Mouse (Mus musculus) heart, postnatal 36 days (tissue): Measurements from ENCODE around the gene H2-T23. TPM values are rescaled to one million over a fixed set of nuclear protein-coding genes. Genes with fewer than 3 reads are reported as not detected.
"Not testable (repeated sequence)": the region's sequence is repeated elsewhere in the genome, so short reads cannot be mapped to it uniquely, and the experiment has no call there.

ENCODE experiments used
- DNase-seq, 2 experiments: peaks; one replicate each; pipeline ENCODE4 v3.0.0; 2021 to 2022
- intact Hi-C: fragments of 180-260 bp; cut with DNase I; formaldehyde crosslinking; loops from one replicate; pipeline ENCODE4 v1.15.1; 2025
- total RNA-seq, 2 experiments: library from RNA; stranded (reverse); gene quantifications; 2 replicates each; pipeline ENCODE4 v1.2.3; 2021

H2-T23 gene
- total RNA-seq = 10 to 100 TPM; 23.7 to 38.9 TPM

- intact Hi-C loops = loop anchor here (1.0 to 10.0 kb wide), 2 partner anchors 12 to 98 kb away; partner anchors contain the start of gene H2-T24
- DNase-seq = peak; percentile 65 to 66
These were observed at the start of gene H2-T23 for GRCm38 (mm10) chr17:36032351-36032875. Gene H2-T23, minus strand, starts transcription at chr17:36032855.

GRCm38 (mm10) chr17:36081901-36082300, 49.2 kb upstream of the H2-T23 start:
- intact Hi-C loops, DNase-seq: not testable (repeated sequence)

GRCm38 (mm10) chr17:36060829-36061228, 28.2 kb upstream of the H2-T23 start:
- intact Hi-C loops = loop anchor here (1.0 to 10.0 kb wide), 2 partner anchors 126 to 131 kb away; no protein-coding TSS in a partner anchor
- peak; percentile 80 to 87 for DNase-seq

GRCm38 (mm10) chr17:36058362-36058761, 25.7 kb upstream of the H2-T23 start, which contains the start of gene Gm11127:
Gene Gm11127, minus strand, starts transcription at chr17:36058371.
- intact Hi-C loops, DNase-seq: not testable (repeated sequence)

GRCm38 (mm10) chr17:36057927-36058326, 25.3 kb upstream of the H2-T23 start:
- intact Hi-C loops = not testable (repeated sequence)

GRCm38 (mm10) chr17:36043286-36043685, 10.6 kb upstream of the H2-T23 start:
- no peak for DNase-seq
- intact Hi-C loops = no loop called here

More at GRCm38 (mm10) chr17:36057927-36058326, 25.3 kb upstream of the H2-T23 start:
- DNase-seq = not testable (repeated sequence)

GRCm38 (mm10) chr17:36042610-36043169, 10.0 kb upstream of the H2-T23 start, which contains the start of the genes H2-T22 and Gm6034:
Gene H2-T22, minus strand, starts transcription at chr17:36042747.
Gene Gm6034, plus strand, starts transcription at chr17:36042961.
- peak; percentile 66 to 72 for DNase-seq
- intact Hi-C loops = not testable (repeated sequence)

GRCm38 (mm10) chr17:36042055-36042454, 9.4 kb upstream of the H2-T23 start:
- DNase-seq, intact Hi-C loops: not testable (repeated sequence)

- intact Hi-C loops = not testable (repeated sequence)
These were observed 7.9 kb upstream of the H2-T23 start for GRCm38 (mm10) chr17:36040604-36041003.

GRCm38 (mm10) chr17:36036126-36036525, 3.5 kb upstream of the H2-T23 start:
- intact Hi-C loops = loop anchor here (10.0 kb wide), 1 partner anchor 101 kb away; no protein-coding TSS in a partner anchor
- not testable (repeated sequence) for DNase-seq

More at GRCm38 (mm10) chr17:36040604-36041003, 7.9 kb upstream of the H2-T23 start:
- not testable (repeated sequence) for DNase-seq

- intact Hi-C loops = loop anchor here (1.0 to 10.0 kb wide), 2 partner anchors 38 to 100 kb away; no protein-coding TSS in a partner anchor
- DNase-seq = peak; percentile 65 to 68
These were observed 2.5 kb upstream of the H2-T23 start for GRCm38 (mm10) chr17:36035010-36035638.

- DNase-seq = not testable (repeated sequence)
- intact Hi-C loops = loop anchor here (10.0 kb wide), 1 partner anchor 100 kb away; no protein-coding TSS in a partner anchor
These were observed 1.9 kb upstream of the H2-T23 start for GRCm38 (mm10) chr17:36034524-36034923.

- peak; percentile 52 to 69 for DNase-seq
- intact Hi-C loops = loop anchor here (1.0 to 10.0 kb wide), 2 partner anchors 11 to 97 kb away; partner anchors contain the start of gene H2-T24
These were observed 898 bp downstream of the H2-T23 start for GRCm38 (mm10) chr17:36031583-36032331.

GRCm38 (mm10) chr17:36030703-36031582, 1.7 kb downstream of the H2-T23 start:
- DNase-seq = peak in 1 of 2 experiments; percentile 24
- intact Hi-C loops = loop anchor here (10.0 kb wide), 1 partner anchor 96 kb away; no protein-coding TSS in a partner anchor

- DNase-seq = peak in 1 of 2 experiments; percentile 21
- intact Hi-C loops = loop anchor here (10.0 kb wide), 1 partner anchor 95 kb away; no protein-coding TSS in a partner anchor
These were observed 2.5 kb downstream of the H2-T23 start for GRCm38 (mm10) chr17:36030046-36030702.

GRCm38 (mm10) chr17:36028879-36029619, 3.6 kb downstream of the H2-T23 start:
- intact Hi-C loops = no loop called here
- no peak for DNase-seq

- no peak for DNase-seq
- intact Hi-C loops = no loop called here
These were observed 5.0 kb downstream of the H2-T23 start for GRCm38 (mm10) chr17:36027663-36028062.

GRCm38 (mm10) chr17:36025901-36026300, 6.8 kb downstream of the H2-T23 start:
- DNase-seq = no peak
- intact Hi-C loops = no loop called here
